Mouse (Mus musculus) spleen, adult 12 weeks (tissue): ENCODE results near the gene Hspb11.

Experiments used
- DNase-seq: peaks from one replicate; pipeline ENCODE4 v3.0.0; 2022; ENCODE audit warnings: low spot score

The Hspb11 gene

GRCm38 (mm10) chr4:107250494-107250893 lies 2.9 kb upstream of the Hspb11 start:
- no peak for DNase-seq

DNA sequence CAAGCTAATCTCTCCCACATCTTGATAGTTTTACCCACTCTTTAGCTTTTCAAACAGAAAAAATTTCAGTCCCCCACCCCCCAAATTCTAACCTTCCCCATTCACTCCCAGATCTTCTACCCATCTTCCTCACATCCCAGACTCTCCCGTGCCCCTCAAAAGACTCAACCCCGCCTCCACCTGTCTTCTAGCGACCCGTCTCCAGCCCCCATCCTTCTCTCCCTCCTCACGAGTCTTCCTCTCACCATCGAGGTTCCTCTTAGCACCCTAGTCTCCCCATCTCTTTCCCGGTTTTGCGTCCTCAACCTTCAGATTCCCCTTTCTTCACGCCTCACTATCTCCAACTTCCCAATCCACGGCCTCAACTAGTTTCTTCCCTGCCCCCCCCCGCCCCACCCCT lies 871 bp upstream of the Hspb11 start:
- no peak for DNase-seq

DNA sequence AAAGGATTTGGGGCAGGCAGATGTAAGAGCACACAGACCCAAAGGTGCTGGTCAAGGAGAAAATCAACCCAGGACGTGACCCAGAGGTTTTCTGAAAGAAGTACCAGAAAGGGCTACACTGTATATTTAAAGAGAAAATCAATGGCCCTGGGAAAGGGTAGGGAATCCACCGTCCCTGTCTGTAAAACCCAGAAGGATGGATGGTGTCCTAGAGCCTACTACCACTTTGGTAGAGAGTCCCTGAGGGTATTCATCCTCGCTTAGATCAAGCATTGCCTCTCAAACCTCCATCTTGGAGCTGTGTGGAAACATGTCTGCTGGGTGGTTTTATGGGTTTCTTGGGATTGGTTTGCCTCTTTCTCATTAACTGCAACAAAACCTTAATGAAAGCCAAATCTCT lies 1.0 kb downstream of the Hspb11 start:
- DNase-seq = no peak

DNA sequence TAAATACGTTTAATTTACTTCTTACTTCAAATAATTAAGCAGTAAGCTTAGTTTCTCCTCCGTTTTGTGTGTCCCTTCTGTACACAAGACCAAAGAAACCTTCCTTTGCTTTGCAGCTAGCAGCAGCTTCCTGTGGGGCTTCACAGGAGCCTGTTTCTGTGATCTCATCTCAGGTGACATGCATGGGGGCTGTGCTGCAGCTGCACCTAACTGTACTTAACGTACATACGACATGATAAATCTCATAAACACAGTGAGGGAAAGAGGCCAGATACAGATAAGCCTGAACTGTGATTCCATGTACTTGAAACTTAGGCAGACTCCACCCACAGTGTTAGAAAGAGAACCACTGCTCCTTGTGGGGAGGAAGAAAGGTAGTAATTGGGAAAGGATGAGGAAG lies 6.6 kb downstream of the Hspb11 start:
- no peak for DNase-seq

DNA sequence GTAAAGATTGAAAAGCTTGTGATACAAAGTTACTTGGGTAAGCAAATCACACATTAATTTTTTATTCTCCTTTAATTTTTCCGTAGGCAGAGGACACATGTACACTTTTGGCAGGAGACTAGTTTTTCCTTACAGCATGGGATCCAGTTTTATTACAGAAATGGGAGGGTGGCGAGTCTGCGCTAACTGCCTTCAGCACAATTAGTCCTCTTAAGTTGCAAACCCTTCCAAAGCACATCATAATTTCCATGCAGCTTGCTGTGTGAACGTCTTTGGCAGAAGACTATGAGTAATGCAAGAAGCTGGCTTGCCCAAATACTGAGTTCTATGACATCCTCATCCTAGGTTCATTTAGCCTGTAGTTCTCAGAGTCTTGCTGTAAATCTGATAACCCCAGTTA lies 20.3 kb downstream of the Hspb11 start:
- no peak for DNase-seq

DNA sequence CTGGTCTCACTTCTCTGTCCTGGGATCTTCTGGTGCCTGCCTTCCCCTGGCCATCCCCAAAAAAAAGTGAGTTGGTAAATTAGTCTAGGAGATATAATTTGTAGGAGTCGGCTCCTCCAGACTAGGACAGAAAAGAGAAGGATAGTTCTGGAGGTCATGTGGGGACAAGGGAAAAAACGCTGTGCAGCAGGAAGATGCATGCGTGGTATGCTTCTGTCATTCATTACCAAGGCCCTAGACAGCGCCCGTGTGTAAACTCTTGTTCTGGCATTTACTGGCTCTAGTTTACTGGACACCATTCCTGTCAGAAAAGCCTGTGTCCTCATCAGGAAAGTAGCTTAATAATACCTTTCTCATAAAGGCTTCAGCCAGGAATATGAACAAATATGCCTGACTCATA lies 21.1 kb downstream of the Hspb11 start:
- no peak for DNase-seq

GRCm38 (mm10) chr4:107278188-107278707 lies 24.9 kb downstream of the Hspb11 start:
- no peak for DNase-seq

DNA sequence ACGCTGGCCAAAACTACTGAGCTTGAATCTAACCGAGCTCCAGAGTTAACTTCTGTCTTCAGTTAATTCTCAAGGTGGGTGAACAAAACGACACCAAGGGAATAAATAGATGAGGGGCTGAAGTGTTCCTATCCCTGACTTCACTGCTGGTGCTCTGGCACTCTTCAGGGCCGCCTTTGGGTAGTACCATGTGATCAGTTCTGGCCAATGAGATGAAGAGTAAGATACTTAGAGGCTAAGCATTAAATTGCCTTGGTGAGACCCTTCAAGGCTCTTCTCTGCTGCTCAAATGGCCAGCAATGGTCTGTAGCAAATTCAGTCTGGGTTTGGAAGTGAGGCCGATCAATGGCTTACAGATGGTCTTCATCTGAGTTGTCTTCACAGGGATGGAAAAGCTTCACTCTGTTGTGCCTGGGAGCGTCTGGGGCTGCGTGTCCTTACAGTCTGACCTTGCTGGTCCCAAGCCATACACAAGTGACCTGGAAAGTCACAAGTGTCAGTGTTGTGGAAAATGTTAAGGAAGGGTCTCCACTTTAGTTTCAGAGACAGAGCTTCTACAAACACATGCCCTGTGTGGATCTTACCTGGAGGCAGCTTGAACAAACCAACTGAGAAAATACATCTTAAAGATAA lies 27.6 kb downstream of the Hspb11 start:
- no peak for DNase-seq

GRCm38 (mm10) chr4:107285446-107286200 lies 32.2 kb downstream of the Hspb11 start:
- DNase-seq = no peak

DNA sequence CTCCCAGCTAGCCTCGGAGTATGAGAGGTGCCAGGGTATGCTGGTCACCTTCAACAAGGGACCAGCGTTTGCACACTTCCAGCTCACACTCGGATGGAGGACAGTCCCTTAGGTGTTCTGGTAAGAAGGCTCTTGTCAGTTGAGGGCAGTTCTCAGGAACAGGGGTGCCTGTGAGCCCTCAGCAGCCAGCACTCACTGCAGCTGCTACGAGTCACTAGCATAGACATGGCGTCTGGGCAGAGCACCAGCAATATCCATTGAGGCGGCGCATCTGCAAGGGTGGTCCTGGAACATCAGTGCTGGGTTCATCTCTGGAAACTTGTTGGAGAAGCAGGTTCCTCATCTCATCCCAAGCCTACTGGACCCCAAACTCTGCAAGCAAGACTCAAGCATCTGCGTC lies 33.0 kb downstream of the Hspb11 start:
- DNase-seq = no peak

DNA sequence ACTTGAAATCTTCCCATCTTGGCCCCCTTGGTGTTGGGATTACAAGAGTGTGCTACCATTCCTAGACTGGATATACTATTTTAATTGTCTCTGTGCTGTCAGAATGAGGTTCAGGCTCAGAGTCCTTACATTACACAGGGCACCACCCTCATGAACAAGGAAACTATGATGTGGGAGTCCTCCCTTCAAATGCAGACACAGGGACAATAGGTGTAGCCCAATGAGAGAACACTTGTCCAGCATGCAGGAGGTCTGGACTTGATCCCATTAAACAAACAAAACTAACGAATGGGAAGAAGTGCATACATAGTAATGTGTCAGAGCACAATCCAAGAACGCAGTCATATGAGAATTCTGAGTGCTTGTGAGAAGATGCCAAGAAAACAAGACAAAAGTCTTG lies 34.1 kb downstream of the Hspb11 start:
- no peak for DNase-seq

DNA sequence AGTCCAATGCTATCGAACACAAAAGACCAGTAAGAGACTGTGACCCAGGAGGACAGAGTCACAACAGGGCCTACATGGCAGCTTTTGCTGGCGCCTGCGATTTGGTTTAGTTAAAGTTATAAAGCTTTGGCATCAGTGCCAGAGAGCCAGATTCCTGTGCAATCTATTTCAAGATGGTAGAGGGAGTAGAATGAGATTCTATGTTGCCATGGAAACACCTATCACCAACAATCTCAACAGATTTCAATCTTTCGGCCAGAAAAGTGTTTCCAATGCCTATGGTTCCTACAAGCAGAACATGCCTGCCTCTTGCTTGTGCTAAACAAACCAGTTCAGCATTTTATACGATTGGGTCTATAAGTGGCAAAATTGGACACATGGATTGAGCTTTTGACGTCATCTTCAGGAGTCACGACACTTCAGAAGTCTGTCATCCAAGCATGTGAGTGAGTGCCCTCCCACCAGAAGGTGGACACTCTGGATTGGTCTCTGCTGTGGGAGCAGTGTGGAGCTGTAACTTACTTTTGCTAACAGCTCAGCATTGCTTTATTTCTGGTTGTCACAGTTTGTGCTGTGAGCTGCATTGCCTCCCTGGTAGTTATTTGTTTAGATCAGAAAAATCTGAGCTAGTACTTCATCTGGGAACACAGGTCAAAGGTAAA lies 38.3 kb downstream of the Hspb11 start:
- DNase-seq = no peak

DNA sequence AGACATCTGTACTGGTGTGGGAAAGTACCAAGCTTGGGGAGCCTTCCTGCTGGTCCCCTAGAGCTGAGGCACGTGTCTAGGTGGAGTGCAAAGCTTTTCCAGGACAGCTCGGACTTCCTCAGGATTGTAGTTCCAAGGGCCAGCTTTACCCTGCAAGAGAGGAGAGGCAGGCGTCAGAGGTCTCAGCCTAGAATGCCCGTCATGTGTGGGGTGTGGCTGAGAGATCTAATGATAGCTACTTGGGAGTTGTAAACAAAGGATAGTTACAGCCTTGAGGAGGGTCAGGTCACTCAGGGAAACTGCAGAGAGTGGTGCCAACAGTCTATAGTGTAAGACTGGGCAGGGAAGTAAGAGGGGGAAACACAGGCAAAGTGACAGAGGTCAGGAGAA lies 38.9 kb downstream of the Hspb11 start:
- DNase-seq = no peak

GRCm38 (mm10) chr4:107298071-107298606 lies 44.7 kb downstream of the Hspb11 start:
- no peak for DNase-seq

DNA sequence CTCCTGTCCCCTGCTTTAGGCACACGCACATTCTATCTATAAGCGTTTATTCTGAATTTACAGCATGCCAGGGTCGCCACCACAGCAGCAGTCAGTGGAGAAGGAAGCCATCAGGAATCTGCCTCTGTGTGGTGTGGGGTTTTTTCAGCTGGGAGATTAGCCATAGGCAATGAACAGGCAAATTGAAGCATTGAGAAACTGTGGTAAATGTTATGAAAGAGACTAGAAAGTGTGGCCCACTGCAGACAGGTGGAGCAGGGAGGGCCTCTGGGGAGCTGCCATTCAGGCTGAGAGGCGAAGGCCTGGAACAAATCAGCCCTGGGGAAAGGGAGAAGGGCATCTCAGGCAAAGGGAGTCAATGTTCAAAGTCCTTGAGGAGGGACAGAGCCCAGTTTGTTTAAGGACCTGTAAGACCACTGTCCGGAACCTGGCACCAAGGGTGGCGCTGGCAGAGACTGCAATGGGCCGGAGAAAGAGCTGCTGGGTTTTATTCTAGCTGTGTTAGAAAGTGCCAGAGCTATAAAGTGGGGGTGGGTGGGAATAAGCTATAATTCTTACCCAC lies 46.5 kb downstream of the Hspb11 start:
- no peak for DNase-seq

DNA sequence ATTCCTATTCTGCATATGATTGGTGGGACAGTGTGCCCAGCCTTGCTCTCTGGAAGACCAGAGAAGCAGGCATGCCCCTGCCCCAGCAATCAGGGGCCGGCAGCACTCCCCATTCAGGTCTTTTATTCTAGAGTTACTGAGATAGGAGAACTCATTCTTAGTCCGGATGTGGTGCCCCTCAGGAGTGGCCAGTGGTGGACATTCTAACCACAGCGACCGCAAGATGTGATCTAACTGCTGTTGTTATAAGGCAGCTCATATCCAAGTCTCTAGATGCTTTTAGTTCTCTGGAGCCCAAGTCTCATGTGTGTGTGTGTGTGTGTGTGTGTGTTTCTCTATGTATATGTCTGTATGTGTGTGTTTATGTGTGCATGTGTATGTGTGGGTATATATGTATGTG lies 47.0 kb downstream of the Hspb11 start:
- no peak for DNase-seq

- DNase-seq = no peak
These were observed 47.6 kb downstream of the Hspb11 start for GRCm38 (mm10) chr4:107300902-107301555.

DNA sequence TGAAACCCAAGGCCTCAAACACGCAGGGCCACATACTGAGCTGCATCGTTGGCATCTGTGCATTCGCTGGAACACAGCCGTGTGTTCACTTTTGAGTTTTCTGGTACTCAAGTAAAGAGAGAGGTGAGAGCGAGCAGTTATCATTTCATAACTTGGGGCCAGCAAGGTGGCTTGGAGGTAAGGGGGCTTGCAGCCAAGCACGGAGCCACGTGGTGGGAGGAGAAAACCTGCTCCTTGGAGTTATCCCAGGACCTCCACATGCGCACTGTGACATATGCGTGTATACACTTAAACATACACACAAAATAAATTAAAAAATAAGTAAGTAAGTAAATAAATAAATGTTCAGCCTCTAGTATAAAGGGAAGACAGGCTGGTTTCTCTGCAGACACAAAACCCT lies 48.8 kb downstream of the Hspb11 start:
- no peak for DNase-seq

DNA sequence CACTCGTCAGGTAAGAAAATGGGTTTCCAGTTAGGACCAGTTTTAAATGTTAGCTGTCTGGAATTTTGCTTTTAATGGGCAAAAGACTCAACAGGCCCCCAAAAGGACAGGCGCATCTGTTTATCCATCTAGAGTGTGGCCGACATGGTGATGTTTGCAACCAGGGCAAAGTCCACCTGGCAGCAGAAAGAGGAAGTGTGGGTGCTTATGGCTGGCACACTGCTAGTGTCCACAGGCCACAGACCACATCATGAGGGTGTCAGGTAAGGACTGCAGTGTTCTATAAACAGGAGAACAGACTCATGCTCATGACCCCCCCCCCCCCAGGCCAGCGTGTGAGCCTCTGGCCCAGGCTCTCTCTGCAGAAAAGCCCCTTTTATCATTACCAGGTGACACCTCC lies 49.4 kb downstream of the Hspb11 start:
- DNase-seq = no peak

DNA sequence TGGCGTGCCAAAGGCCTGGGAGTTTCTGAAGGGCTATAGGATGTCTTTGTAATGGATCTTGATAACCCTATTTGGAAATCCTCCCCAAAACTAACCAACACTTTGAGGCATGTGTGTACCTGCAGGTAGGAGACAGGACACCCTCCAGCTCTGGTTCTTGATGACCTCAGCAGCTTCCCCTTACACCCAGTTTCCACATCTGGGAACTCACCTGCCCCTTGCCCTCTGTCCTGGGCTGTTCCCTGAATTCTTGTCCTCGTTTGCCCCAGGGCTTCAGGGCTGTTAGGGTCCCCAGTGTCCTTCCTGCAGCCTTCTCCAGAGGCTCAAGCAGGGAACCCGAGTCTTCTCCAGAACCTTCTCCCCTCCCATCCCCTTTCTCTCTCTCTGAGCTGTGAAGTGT lies 50.1 kb downstream of the Hspb11 start:
- DNase-seq = no peak

GRCm38 (mm10) chr4:107306966-107307365 lies 53.6 kb downstream of the Hspb11 start, which contains the start of gene Dio1:
Gene Dio1 (minus strand): TSS chr4:107307169.
- DNase-seq = no peak
